Mouse (Mus musculus) forebrain, embryonic 14.5 days (tissue): Measurements from ENCODE around the gene Hnrnpll. TPM values are rescaled to one million over a fixed set of nuclear protein-coding genes. Genes with fewer than 3 reads are reported as not detected.

Source experiments
- ATAC-seq: fragments of 200-750 bp; cut with Nextera tagmentation; 2 replicates; pipeline ENCODE4 v1.8.0; 2017; ENCODE audit warnings: mild to moderate bottlenecking, moderate library complexity
- DNase-seq: peaks from one replicate; pipeline ENCODE4 v3.0.0-alpha.2; 2015; ENCODE audit warnings: low spot score
- H3K27ac ChIP-seq: fragments of 300-500 bp; sonication (generic); 2 replicates; pipeline ENCODE4 v1.5.1; 2014; ENCODE audit warnings: low read depth, mild to moderate bottlenecking, control low read depth, low read length, moderate library complexity
- H3K27me3 ChIP-seq: fragments of 300-500 bp; sonication (generic); replicated peaks from 2 replicates; pipeline ENCODE4 v1.6.1; 2014; ENCODE audit warnings: low read length, control low read depth, mixed read lengths; ENCODE audit not compliant: control insufficient read depth, insufficient read depth
- H3K36me3 ChIP-seq: fragments of 300-500 bp; sonication (generic); 2 replicates; pipeline ENCODE4 v1.6.1; 2014; ENCODE audit warnings: low read length, control low read depth; ENCODE audit not compliant: control insufficient read depth, insufficient read depth
- H3K4me1 ChIP-seq: fragments of 300-500 bp; sonication (generic); 2 replicates; pipeline ENCODE4 v1.6.1; 2014; ENCODE audit warnings: antibody characterized with exemption, low read length, control low read depth; ENCODE audit not compliant: control insufficient read depth, insufficient read depth
- H3K4me2 ChIP-seq: fragments of 300-500 bp; sonication (generic); 2 replicates; pipeline ENCODE4 v1.6.1; 2014; ENCODE audit warnings: mild to moderate bottlenecking, control low read depth, low read length
- H3K4me3 ChIP-seq: fragments of 300-500 bp; sonication (generic); 2 replicates; pipeline ENCODE4 v1.5.1; 2014; ENCODE audit warnings: low read depth, low read length, control low read depth
- H3K9ac ChIP-seq: fragments of 300-500 bp; sonication (generic); 2 replicates; pipeline ENCODE4 v1.6.1; 2014; ENCODE audit warnings: mild to moderate bottlenecking, low read length, control low read depth, moderate library complexity
- H3K9me3 ChIP-seq: fragments of 300-500 bp; sonication (generic); replicated peaks from 2 replicates; pipeline ENCODE4 v1.6.1; 2016; ENCODE audit warnings: low read length, control low read depth, mixed read lengths; ENCODE audit not compliant: control insufficient read depth
- WGBS: fragments of 180-500 bp; shearing (Covaris S2); extraction: QIAGEN DNeasy Blood & Tissue Kit; methylation state at CpG from one replicate; pipeline ENCODE4 v1.1.7; 2014; 5-methylcytosine and 5-hydroxymethylcytosine counted together
- polyA plus RNA-seq: library from polyadenylated mRNA; unstranded; fragments of >200 nt; fragmentation: Nextera tagmentation; extraction: Ambion mirVana; gene quantifications from 2 replicates; pipeline ENCODE4 v1.2.1, GENCODE M21; 2014

Hnrnpll gene
- polyA plus RNA-seq, 1 experiment from 2014 or later: 75.5 TPM

DNA sequence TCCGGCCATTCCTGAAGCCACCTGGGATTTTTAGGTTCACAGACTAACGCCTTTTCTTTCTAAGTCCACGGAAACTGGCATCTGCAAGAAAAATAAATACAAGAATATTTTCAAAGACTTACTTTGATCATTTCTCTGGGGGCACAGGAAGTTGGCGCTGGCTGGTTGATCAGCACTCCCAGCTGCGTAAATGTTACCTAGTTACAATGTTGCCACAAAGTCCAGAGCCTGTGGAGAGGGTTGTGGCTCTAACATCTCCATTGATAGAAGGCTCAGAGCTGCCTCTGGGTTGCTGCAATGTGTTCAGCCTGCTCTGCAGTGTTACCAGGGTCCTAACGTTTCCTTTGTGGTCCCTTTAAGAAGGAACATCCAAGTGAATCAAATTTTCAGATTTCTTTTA is 80.8 kb downstream of the Hnrnpll start:
- no peak for ATAC-seq
- Histone ChIP-seq H3K9ac (no peak overlapping the region), H3K4me2 (no peak overlapping the region), H3K36me3 (no peaks in the 10 kb centered on the region), H3K27me3 (no peaks in the 10 kb centered on the region), H3K4me1 (peaks cover 4% of the 10 kb centered on the region; the same call in 1 of the 2 replicates), H3K4me3 (no peak overlapping the region), H3K27ac (no peak overlapping the region), H3K9me3 (no peaks in the 10 kb centered on the region)
- DNase-seq: no peak
- 84% methylated on average over 6 of the region's 6 CpGs for WGBS

DNA sequence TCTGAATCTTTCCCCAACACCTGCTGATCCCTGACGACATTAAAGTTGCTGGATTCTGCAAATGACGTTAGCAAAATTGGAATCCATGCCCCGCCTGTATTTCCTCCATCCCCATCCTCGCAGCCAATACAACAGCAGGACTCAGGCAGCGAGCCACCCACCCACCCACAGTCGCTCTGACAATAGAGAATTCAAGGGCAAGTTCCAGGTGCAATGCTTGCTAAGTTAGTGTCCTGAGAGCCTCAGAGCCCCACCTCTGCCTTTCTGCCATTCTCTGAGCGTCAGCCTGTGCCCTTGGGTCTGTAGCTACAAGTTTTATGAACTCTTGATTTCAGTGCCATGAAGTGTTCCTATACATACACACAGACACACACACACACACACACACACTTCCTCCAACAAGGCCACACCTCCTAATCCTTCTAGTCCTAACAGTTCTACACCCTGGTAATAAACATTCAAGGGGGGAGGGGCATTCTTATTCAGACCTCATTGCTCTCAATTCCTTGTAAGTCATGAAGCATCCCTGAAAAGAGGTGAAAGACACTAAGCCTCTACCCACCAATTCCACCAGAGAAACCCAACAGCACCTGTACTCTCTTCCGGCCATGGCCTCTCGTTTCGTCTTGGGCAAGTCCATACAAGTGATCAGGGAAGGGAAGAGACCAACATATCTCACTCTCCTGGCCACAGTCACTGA is 81.6 kb downstream of the Hnrnpll start:
- Histone ChIP-seq H3K4me3 (no peak overlapping the region), H3K4me1 (peaks cover 4% of the 10 kb centered on the region; the same call in 1 of the 2 replicates), H3K27me3 (no peaks in the 10 kb centered on the region), H3K4me2 (no peak overlapping the region), H3K9me3 (no peaks in the 10 kb centered on the region), H3K9ac (no peak overlapping the region), H3K27ac (no peak overlapping the region), H3K36me3 (no peaks in the 10 kb centered on the region)
- ATAC-seq: no peak
- DNase-seq: no peak
- WGBS: 77% methylated on average over 10 of the region's 10 CpGs

Other genes with a start within 250 kb of the Hnrnpll start
- gene Atl2, start 166.2 kb downstream of the Hnrnpll start, polyA plus RNA-seq: 28.2 and 35.2 TPM in 2 replicates
- gene Galm, start 65.1 kb upstream of the Hnrnpll start, polyA plus RNA-seq: 2.4 and 3.5 TPM in 2 replicates
- gene Srsf7, start 145.0 kb upstream of the Hnrnpll start, polyA plus RNA-seq: 664 and 688 TPM in 2 replicates
- gene Ttc39d, start 145.1 kb upstream of the Hnrnpll start, polyA plus RNA-seq: 0.11 and 0.15 TPM in 2 replicates
- 30.1 and 34.4 TPM in 2 replicates for gene Gemin6, start 162.1 kb upstream of the Hnrnpll start, polyA plus RNA-seq
- 42.7 and 52.7 TPM in 2 replicates for gene Morn2, start 227.9 kb upstream of the Hnrnpll start, polyA plus RNA-seq
- gene Dhx57, start 228.1 kb upstream of the Hnrnpll start, polyA plus RNA-seq: 36.1 and 42.0 TPM in 2 replicates
- 0.66 and 0.88 TPM in 2 replicates for gene Arhgef33, start 245.1 kb upstream of the Hnrnpll start, polyA plus RNA-seq